Mouse (Mus musculus): Measurements from ENCODE around the gene Gtpbp6.
"Not testable (repeated sequence)": the region's sequence is repeated elsewhere in the genome, so short reads cannot be mapped to it uniquely, and the experiment has no call there.

Gene Gtpbp6

DNA sequence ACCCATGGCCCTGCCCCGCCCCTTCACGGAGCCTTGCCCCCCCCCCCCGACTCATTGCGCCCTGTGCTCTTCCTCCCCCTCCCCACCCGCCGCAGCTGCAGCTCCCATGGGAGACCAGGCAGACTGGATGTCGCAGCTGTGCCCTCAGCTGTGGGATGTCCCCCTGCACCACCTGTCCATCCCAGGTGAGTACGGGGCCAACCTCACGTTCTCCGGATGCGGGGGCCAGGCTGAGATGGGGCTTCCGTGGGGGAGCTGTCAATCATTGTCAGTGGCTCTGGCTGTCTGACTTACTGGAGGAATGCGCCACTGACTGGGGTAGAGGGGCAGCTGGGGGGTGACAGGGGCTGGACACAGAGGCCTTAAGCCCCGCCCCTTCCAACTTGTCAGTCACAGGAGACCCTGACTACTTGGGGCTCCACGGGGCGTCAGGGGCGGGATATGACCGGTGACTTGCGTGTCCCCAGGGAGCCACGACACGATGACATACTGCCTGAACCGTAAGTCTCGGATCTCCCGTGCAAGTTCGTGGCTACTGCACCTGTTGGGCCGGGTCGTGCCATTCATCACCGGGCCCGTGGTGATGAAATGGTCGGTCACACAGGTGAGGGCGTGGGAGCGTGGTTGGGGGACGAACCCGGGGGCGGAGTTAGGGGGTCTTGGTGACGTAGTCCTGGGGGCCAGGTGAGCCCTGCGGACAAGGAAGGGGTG lies 6.9 kb downstream of the Gtpbp6 start:
- peak in 1 of 2 experiments; percentile 38 for DNase-seq (ENCODE audit: low spot score in 2 of 2)

DNA sequence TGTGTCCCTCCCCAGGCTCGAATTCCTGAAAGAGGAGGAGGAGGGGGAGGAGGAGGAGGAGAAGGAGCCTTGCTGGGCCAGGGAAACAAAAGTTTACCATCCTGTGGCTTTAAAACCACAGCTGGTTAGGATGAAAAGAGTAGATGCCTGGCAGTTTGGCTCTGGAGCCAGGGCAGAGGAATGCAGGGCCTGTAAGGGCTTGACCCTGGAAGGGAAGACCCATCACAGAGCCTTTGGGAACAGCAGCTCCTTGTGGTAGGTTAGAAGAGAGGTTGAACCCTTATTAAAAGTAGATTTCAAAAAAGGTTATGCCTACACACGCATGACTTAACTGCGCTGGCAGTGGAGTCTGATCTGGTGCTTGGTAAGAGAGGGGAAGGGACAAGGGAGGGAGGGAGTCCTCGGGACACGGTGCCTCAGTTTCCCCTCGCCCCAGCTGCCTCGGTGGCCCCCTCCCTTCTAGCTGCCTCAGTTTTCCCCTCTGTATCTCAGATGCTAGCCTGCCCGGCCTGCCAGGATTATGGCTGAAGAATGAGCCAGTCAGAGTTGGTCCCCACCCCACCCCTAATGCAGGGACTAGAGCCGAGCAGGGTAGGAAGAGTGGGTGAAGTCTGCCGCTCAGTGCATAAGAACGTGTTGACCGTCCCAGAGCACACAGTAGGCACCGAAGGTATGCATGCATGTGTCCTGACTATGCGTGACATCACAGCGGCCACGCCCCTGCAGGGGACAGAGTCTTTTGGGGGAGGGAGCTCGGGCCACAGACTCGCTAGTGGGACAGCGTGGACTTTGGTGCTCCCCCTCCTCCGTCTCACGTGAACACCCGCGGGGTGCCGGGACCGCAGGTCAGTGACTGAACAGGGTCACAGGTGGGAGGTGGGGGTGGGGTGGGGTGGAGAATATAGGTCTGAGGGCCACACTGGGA lies 8.1 kb downstream of the Gtpbp6 start, which contains the start of gene Plcxd1:
Gene Plcxd1 (plus strand): TSS at position 314 of the 925 bp plus-strand sequence.
- peak in 1 of 2 experiments; percentile 19 for DNase-seq (ENCODE audit: low spot score in 2 of 2)

DNA sequence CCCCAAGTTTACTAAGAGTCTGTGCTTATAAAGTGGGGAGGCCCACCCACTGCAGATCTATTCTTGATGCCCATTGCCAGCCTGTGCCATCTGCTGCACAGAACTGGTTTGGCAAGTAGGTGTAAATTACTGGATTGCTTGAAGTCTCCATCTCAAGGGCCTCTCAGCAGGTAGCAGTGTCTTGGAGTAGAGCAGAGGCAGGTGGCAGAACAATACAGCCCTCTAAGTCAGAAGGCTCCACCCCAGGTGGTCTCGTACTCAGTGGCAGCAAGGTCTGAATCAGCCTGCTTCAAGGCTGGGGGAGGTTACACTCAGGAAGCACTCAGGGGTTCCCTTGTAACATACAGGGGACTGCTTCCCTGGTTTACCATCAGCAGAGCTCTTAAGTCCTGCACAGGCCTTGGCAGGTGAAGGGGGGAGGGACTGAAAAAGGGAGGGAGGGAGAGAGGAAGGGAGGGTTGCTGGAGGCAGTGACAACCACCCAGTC lies 9.0 kb downstream of the Gtpbp6 start:
- DNase-seq (ENCODE audit: low spot score in 2 of 2), result peak in 1 of 2 experiments; percentile 62

DNA sequence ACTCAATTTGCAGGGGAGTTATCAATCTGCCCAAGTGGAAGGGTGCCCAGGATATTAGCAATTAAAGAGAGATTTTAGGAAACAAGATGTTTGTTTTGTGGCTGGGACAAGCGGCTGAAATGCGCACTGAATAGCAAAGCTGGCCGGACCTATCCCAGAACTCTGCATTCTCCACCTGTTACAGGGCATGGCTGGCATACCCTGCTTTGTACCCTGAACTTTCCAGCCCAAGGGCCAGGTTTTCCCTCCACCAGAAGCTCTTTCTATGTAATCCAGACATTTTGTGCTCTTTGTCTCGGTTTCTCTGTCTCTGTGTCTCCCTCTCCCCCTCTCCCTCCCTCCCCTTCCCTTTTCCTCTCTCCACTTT lies 13.2 kb downstream of the Gtpbp6 start:
- DNase-seq (ENCODE audit: low spot score in 2 of 2), result no peak

- DNase-seq (ENCODE audit: low spot score in 2 of 2), result peak in 1 of 2 experiments; percentile 94
Measured at GRCm38 (mm10) chr5:110094030-110094846, 13.8 kb downstream of the Gtpbp6 start, which contains the start of gene Gm35315. TSS of gene Gm35315 (minus strand) at chr5:110094420.

- no peak for DNase-seq (ENCODE audit: low spot score in 2 of 2)
Measured at GRCm38 (mm10) chr5:110091546-110091945, 16.5 kb downstream of the Gtpbp6 start.

DNA sequence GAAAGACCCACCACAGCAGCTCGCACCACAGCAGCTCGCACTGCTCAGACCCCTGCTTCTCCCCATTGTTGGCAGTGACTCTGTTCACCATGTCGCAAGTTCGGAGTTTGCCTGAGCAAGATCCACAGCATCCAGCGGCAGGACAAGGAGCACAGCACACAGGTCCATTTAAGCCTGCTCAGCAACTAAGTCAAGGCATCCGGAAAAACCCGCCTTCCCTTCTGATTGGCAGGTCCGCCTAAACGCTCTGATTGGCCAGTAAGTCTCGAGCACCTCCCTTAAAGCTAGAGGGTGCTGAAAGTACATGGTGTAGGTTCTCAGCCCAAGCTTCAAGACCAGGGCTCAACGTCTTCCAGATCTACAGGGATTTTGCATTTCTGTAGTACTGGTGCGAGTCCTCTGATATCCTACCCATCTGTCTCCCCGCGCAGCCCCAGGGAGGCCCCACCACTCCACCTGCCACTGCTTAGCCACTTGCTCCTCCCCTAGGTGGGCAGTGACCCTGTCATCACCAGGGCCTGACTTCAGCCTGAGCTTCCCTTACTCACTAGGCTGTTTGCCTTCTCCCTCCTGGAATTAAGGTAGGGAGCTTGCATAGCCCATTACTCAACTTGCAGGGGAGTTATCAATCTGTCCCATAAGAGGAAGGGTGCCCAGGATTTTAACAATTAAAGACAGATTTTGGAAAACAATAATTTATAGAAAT lies 21.7 kb downstream of the Gtpbp6 start:
- no peak for DNase-seq (ENCODE audit: low spot score in 2 of 2)

DNA sequence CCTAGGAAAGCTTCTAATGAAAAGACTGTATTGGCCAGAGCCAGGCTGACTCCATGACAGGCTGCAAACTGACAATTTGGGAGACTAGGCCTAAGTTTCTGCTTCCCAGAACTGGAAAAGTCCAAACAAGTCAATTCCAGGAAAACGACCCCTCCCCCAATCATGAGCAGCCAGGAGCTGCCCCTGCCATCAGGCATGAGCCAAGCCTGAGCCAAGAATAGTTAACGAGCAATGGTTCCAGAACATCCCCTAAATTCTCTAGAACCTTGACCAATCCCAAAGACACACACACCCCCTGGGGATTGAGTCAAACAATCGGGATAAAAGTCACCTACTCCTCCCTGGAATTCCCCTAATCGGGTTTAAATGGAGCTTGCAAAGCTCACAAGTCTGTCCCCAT lies 25.0 kb downstream of the Gtpbp6 start:
- DNase-seq (ENCODE audit: low spot score in 2 of 2), result no peak

DNA sequence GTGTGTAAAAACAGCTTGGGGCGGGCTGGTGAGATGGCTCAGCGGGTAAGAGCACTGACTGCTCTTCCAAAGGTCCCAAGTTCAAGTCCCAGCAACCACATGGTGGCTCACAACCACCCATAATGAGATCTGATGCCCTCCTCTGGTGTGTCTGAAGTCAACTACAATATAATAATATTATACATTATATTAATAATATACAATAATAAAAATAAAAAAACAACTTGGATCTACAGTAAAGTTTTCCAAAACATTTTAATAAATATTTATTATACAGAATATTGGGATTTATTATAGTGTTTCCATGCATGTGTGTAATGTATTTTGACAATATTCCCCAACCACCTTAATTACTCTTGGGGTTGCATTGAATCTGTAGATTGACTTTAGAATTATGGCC lies 35.6 kb downstream of the Gtpbp6 start, which contains the start of gene Gm17655:
Gene Gm17655 (minus strand): TSS at position 101 of the 400 bp plus-strand sequence.
- DNase-seq (ENCODE audit: low spot score in 2 of 2), result not testable (repeated sequence)

DNA sequence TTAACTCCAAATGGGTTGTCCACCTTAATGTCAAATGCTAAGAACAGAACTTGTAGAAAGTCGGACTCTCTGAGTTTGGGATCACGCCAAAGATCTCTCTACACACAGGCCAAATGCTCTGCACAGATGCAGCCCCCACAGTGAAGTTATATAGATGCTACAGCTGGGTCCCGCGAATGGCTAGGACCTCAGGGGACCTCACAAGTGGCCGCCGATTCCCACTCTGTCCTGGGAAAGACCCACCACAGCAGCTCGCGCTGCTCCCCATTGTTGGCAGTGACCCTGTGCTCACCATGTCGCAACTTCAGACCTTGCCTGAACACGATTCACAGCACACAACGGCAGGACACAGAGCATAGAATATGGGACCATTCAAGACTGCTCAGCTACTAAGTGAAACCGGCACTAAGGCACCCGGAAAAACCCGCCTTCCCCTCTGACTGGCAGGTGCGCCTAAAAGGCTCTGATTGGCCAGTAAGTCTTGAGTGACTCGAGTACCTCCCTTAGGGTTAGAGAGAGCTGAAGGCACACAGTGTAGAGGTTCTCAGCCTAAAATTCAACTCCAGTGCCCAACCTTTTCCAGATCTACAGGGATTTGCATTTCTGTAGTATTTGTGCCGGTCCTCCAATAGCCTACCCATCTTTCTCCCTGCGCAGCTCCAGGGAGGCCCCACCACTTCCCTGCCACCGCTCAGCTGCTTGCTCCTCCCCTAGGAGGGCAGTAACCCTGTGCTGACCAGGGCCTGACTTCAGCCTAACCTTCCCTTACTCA lies 50.2 kb downstream of the Gtpbp6 start:
- peak; percentile 66 to 86 for DNase-seq (ENCODE audit: low spot score in 2 of 2)

Measured in left cerebral cortex, adult 9 months (tissue).